21 mouse cellular contexts compared by ENCODE assay signal in genomic region chr8:123376106-123376505, GRCm38 (mm10). TPM values are rescaled to one million over a fixed set of nuclear protein-coding genes. Genes with fewer than 3 reads are reported as not detected.
DNase-seq lines count a peak whose midpoint lies in the region; ATAC-seq and TF ChIP-seq lines count a peak whose summit lies in the region.
"Had no signal": no experiment of that assay in that cellular context is flagged by ENCODE, and none has a peak within 500 bp of the region (broad histone marks: within the 10 kb centered on the region; RNA-seq: fewer than 3 reads in every experiment).

No protein-coding gene starts in this region.

- H3K27ac ChIP-seq in hindbrain, embryonic 13.5 days, result peak overlapping the region; percentile 66
- H3K27ac ChIP-seq in hindbrain, embryonic 12.5 days, result no peak overlapping the region; the same call in 1 of the 2 replicates
- 0 out of 2 replicates have a peak overlapping the region, but pooled peaks have one; percentile 6 for H3K27ac ChIP-seq in midbrain, embryonic 12.5 days (replicated peaks)
- no peak overlapping the region for H3K27ac ChIP-seq in midbrain, embryonic 11.5 days (ENCODE audit: low read depth, low read length)
- H3K27ac ChIP-seq in ES-E14 (ENCODE audit: insufficient read depth, low read depth, low read length, poor library complexity, severe bottlenecking), result peak overlapping the region; percentile 18
- peak overlapping the region; percentile 62 for H3K27ac ChIP-seq in neural tube, embryonic 15.5 days (replicated peaks)
- H3K27ac ChIP-seq: limb, embryonic 15.5 days had no signal

- no peak for ATAC-seq in hindbrain, embryonic 13.5 days (ENCODE audit: low FRiP score)
- ATAC-seq in hindbrain, embryonic 12.5 days (ENCODE audit: low FRiP score), result no peak
- ATAC-seq in midbrain, embryonic 12.5 days (ENCODE audit: low FRiP score, low read depth), result no peak
- no peak for ATAC-seq in midbrain, embryonic 11.5 days (ENCODE audit: low FRiP score)
- ATAC-seq in neural tube, embryonic 15.5 days (ENCODE audit: low FRiP score), result no peak
- ATAC-seq: liver, postnatal 0 days had no signal

- no peak for DNase-seq in midbrain, embryonic 11.5 days (ENCODE audit: low spot score, missing footprints)
- no peak for DNase-seq in ES-E14 (ENCODE audit: low read depth, low spot score)
- no peak for DNase-seq in frontal cortex, postnatal 25 days (ENCODE audit: low spot score in 2 of 2)
- DNase-seq: adrenal gland, postnatal 14 days; cerebellum, postnatal 36 days; kidney, adult 2 months; kidney, postnatal 14 days; liver, postnatal 0 days; lung, postnatal 14 days; right cerebral cortex, postnatal 25 days had no signal

- in situ Hi-C loops in ES-E14 (cut with MboI; ENCODE audit: low sequenced_read_pairs in 2 of 2, unreplicated experiment in 2 of 2), result no loop called here

- H3K9ac ChIP-seq in hindbrain, embryonic 13.5 days, result 0 out of 2 replicates have a peak overlapping the region, but pooled peaks have one; percentile 35
- no peak overlapping the region; the same call in 1 of the 2 replicates for H3K9ac ChIP-seq in hindbrain, embryonic 12.5 days
- no peak overlapping the region for H3K9ac ChIP-seq in midbrain, embryonic 12.5 days (replicated peaks)
- no peak overlapping the region for H3K9ac ChIP-seq in midbrain, embryonic 11.5 days (ENCODE audit: low read length)
- H3K9ac ChIP-seq in ES-E14 (ENCODE audit: insufficient read depth, low read depth, low read length, poor library complexity, severe bottlenecking), result peak overlapping the region; percentile 55
- no peak overlapping the region for H3K9ac ChIP-seq in neural tube, embryonic 15.5 days (replicated peaks)
- H3K9ac ChIP-seq: liver, postnatal 0 days had no signal

- WGBS in hindbrain, embryonic 13.5 days, result 54% methylated on average over 8 of the region's 8 CpGs
- WGBS in hindbrain, embryonic 12.5 days, result 60% methylated on average over 8 of the region's 8 CpGs
- 68% methylated on average over 8 of the region's 8 CpGs for WGBS in midbrain, embryonic 12.5 days
- 73% methylated on average over 8 of the region's 8 CpGs for WGBS in midbrain, embryonic 11.5 days
- 47% methylated on average over 8 of the region's 8 CpGs for WGBS in neural tube, embryonic 15.5 days

- no peak overlapping the region for H3K4me3 ChIP-seq in hindbrain, embryonic 13.5 days
- H3K4me3 ChIP-seq in hindbrain, embryonic 12.5 days, result no peak overlapping the region
- H3K4me3 ChIP-seq in midbrain, embryonic 12.5 days, result no peak overlapping the region
- H3K4me3 ChIP-seq in midbrain, embryonic 11.5 days (ENCODE audit: low read depth, low read length), result no peak overlapping the region
- H3K4me3 ChIP-seq in ES-E14 (ENCODE audit: insufficient read depth in 1 of 2, low read depth in 1 of 2, low read length in 2 of 2, poor library complexity in 1 of 2, severe bottlenecking in 1 of 2), result no peak overlapping the region; a peak in 1 of 4 replicates
- H3K4me3 ChIP-seq in neural tube, embryonic 15.5 days (replicated peaks), result no peak overlapping the region
- H3K4me3 ChIP-seq: limb, embryonic 15.5 days had no signal

- no peaks in the 10 kb centered on the region for H3K9me3 ChIP-seq in hindbrain, embryonic 13.5 days
- no peaks in the 10 kb centered on the region for H3K9me3 ChIP-seq in hindbrain, embryonic 12.5 days (replicated peaks)
- H3K9me3 ChIP-seq in midbrain, embryonic 12.5 days, result no peaks in the 10 kb centered on the region
- no peaks in the 10 kb centered on the region for H3K9me3 ChIP-seq in midbrain, embryonic 11.5 days (ENCODE audit: control insufficient read depth, low read length)
- H3K9me3 ChIP-seq in ES-E14 (ENCODE audit: control insufficient read depth, insufficient read depth, low read depth, low read length), result no peaks in the 10 kb centered on the region
- no peaks in the 10 kb centered on the region for H3K9me3 ChIP-seq in neural tube, embryonic 15.5 days (replicated peaks)
- H3K9me3 ChIP-seq: limb, embryonic 15.5 days had no signal

- H3K27me3 ChIP-seq in hindbrain, embryonic 13.5 days, result no peaks in the 10 kb centered on the region
- H3K27me3 ChIP-seq in hindbrain, embryonic 12.5 days, result no peaks in the 10 kb centered on the region; the same call in 1 of the 2 replicates
- no peaks in the 10 kb centered on the region for H3K27me3 ChIP-seq in midbrain, embryonic 12.5 days
- no peaks in the 10 kb centered on the region for H3K27me3 ChIP-seq in midbrain, embryonic 11.5 days (ENCODE audit: control insufficient read depth, insufficient read depth, low read length)
- no peaks in the 10 kb centered on the region for H3K27me3 ChIP-seq in neural tube, embryonic 15.5 days (replicated peaks)
- H3K27me3 ChIP-seq: limb, embryonic 15.5 days had no signal

- peaks cover 27% of the 10 kb centered on the region for H3K36me3 ChIP-seq in hindbrain, embryonic 13.5 days
- peaks cover 10% of the 10 kb centered on the region for H3K36me3 ChIP-seq in hindbrain, embryonic 12.5 days
- H3K36me3 ChIP-seq in midbrain, embryonic 12.5 days, result peaks cover 8% of the 10 kb centered on the region
- H3K36me3 ChIP-seq in midbrain, embryonic 11.5 days (ENCODE audit: control insufficient read depth, insufficient read depth, low read length), result no peaks in the 10 kb centered on the region
- H3K36me3 ChIP-seq in ES-E14 (ENCODE audit: control insufficient read depth, insufficient read depth, low read length, poor library complexity, severe bottlenecking), result peaks cover 4% of the 10 kb centered on the region; the same call in 1 of the 2 replicates
- peaks cover 24% of the 10 kb centered on the region for H3K36me3 ChIP-seq in neural tube, embryonic 15.5 days

- H3K4me2 ChIP-seq in hindbrain, embryonic 13.5 days, result peak overlapping the region; percentile 31; the same call in 1 of the 2 replicates
- H3K4me2 ChIP-seq in hindbrain, embryonic 12.5 days (replicated peaks), result no peak overlapping the region
- no peak overlapping the region for H3K4me2 ChIP-seq in midbrain, embryonic 12.5 days (replicated peaks)
- no peak overlapping the region for H3K4me2 ChIP-seq in midbrain, embryonic 11.5 days
- peak overlapping the region; percentile 20 for H3K4me2 ChIP-seq in neural tube, embryonic 15.5 days
- H3K4me2 ChIP-seq: limb, embryonic 15.5 days had no signal

- peaks cover 32% of the 10 kb centered on the region for H3K4me1 ChIP-seq in hindbrain, embryonic 13.5 days (replicated peaks)
- peaks cover 19% of the 10 kb centered on the region for H3K4me1 ChIP-seq in hindbrain, embryonic 12.5 days
- peaks cover 24% of the 10 kb centered on the region for H3K4me1 ChIP-seq in midbrain, embryonic 12.5 days
- H3K4me1 ChIP-seq in midbrain, embryonic 11.5 days (ENCODE audit: control insufficient read depth, insufficient read depth, low read length), result peaks cover 9% of the 10 kb centered on the region
- peaks cover 3 to 27% of the 10 kb centered on the region in 2 experiments; a peak in 2 of 4 replicates for H3K4me1 ChIP-seq in ES-E14 (ENCODE audit: control insufficient read depth in 2 of 2, insufficient read depth in 2 of 2, low read length in 2 of 2, poor library complexity in 1 of 2)
- peaks cover 38% of the 10 kb centered on the region for H3K4me1 ChIP-seq in neural tube, embryonic 15.5 days

TF ChIP-seq in ES-E14, 5 proteins besides CTCF, POLR2A, EP300 and RAD21 (continues in another document):
- TF ChIP-seq ZNF384 (IDR thresholded peaks at IDR 0.05; ENCODE audit: low read depth, low read length), result no peak

RNA-seq across cellular contexts. Expression of gene Tcf25, which starts 2.6 kb away (rescaled TPM):
- polyA plus RNA-seq in hindbrain, embryonic 13.5 days (2015; fragmentation: Nextera tagmentation; extraction: Ambion mirVana), result 273 and 284 TPM in 2 replicates
- 212 and 231 TPM in 2 replicates for polyA plus RNA-seq in hindbrain, embryonic 12.5 days (2016; fragmentation: Nextera tagmentation; extraction: Ambion mirVana)
- 202 and 232 TPM in 2 replicates for polyA plus RNA-seq in midbrain, embryonic 12.5 days (2016; fragmentation: Nextera tagmentation; extraction: Ambion mirVana)
- 171 and 181 TPM in 2 replicates for polyA plus RNA-seq in midbrain, embryonic 11.5 days (2014; fragmentation: Nextera tagmentation; extraction: Ambion mirVana)
- 87.2 and 114 TPM in 2 replicates for total RNA-seq in ES-E14 (2012; rRNA removed)
- polyA plus RNA-seq in neural tube, embryonic 15.5 days (2015; fragmentation: Nextera tagmentation; extraction: Ambion mirVana), result 368 and 390 TPM in 2 replicates

RNA-seq across cellular contexts. Expression of gene Mc1r, which starts 30.8 kb away (rescaled TPM):
- polyA plus RNA-seq in hindbrain, embryonic 13.5 days (2015; fragmentation: Nextera tagmentation; extraction: Ambion mirVana), result 0.17 TPM in 2 replicates
- polyA plus RNA-seq in hindbrain, embryonic 12.5 days (2016; fragmentation: Nextera tagmentation; extraction: Ambion mirVana), result 0.09 and 0.20 TPM in 2 replicates
- polyA plus RNA-seq in midbrain, embryonic 12.5 days (2016; fragmentation: Nextera tagmentation; extraction: Ambion mirVana), result 0.09 and 0.24 TPM in 2 replicates
- 0.06 and 0.12 TPM in 2 replicates for polyA plus RNA-seq in midbrain, embryonic 11.5 days (2014; fragmentation: Nextera tagmentation; extraction: Ambion mirVana)
- total RNA-seq in ES-E14 (2012; rRNA removed), result 0.27 and 0.42 TPM in 2 replicates
- 0.20 and 0.22 TPM in 2 replicates for polyA plus RNA-seq in neural tube, embryonic 15.5 days (2015; fragmentation: Nextera tagmentation; extraction: Ambion mirVana)
- total RNA-seq: adrenal gland, postnatal 14 days; hematopoietic stem cell, adult 5-6 weeks; left cerebral cortex, postnatal 10 days had no signal
- polyA plus RNA-seq: embryonic facial prominence, embryonic 11.5 days; gonadal fat pad, adult 2 months; kidney, adult 2 months; liver, postnatal 0 days; neural tube, embryonic 11.5 days; stomach, embryonic 16.5 days had no signal

RNA-seq across cellular contexts. Expression of gene Tubb3, which starts 35.1 kb away (rescaled TPM):
- polyA plus RNA-seq in hindbrain, embryonic 13.5 days (2015; fragmentation: Nextera tagmentation; extraction: Ambion mirVana), result 1,817 and 1,895 TPM in 2 replicates
- 1,043 and 1,050 TPM in 2 replicates for polyA plus RNA-seq in hindbrain, embryonic 12.5 days (2016; fragmentation: Nextera tagmentation; extraction: Ambion mirVana)
- polyA plus RNA-seq in midbrain, embryonic 12.5 days (2016; fragmentation: Nextera tagmentation; extraction: Ambion mirVana), result 1,098 and 1,155 TPM in 2 replicates
- polyA plus RNA-seq in midbrain, embryonic 11.5 days (2014; fragmentation: Nextera tagmentation; extraction: Ambion mirVana), result 777 and 840 TPM in 2 replicates
- 69.1 and 117 TPM in 2 replicates for total RNA-seq in ES-E14 (2012; rRNA removed)
- 1,289 and 1,555 TPM in 2 replicates for polyA plus RNA-seq in neural tube, embryonic 15.5 days (2015; fragmentation: Nextera tagmentation; extraction: Ambion mirVana)

RNA-seq across cellular contexts. Expression of gene Spire2, which starts 43.6 kb away (rescaled TPM):
- 39.1 and 39.6 TPM in 2 replicates for polyA plus RNA-seq in hindbrain, embryonic 13.5 days (2015; fragmentation: Nextera tagmentation; extraction: Ambion mirVana)
- polyA plus RNA-seq in hindbrain, embryonic 12.5 days (2016; fragmentation: Nextera tagmentation; extraction: Ambion mirVana), result 28.9 and 32.2 TPM in 2 replicates
- 27.7 and 28.6 TPM in 2 replicates for polyA plus RNA-seq in midbrain, embryonic 12.5 days (2016; fragmentation: Nextera tagmentation; extraction: Ambion mirVana)
- polyA plus RNA-seq in midbrain, embryonic 11.5 days (2014; fragmentation: Nextera tagmentation; extraction: Ambion mirVana), result 9.2 and 13.2 TPM in 2 replicates
- 8.8 and 13.6 TPM in 2 replicates for total RNA-seq in ES-E14 (2012; rRNA removed)
- 37.9 and 44.0 TPM in 2 replicates for polyA plus RNA-seq in neural tube, embryonic 15.5 days (2015; fragmentation: Nextera tagmentation; extraction: Ambion mirVana)

RNA-seq across cellular contexts. Expression of gene Def8, which starts 47.2 kb away (rescaled TPM):
- polyA plus RNA-seq in hindbrain, embryonic 13.5 days (2015; fragmentation: Nextera tagmentation; extraction: Ambion mirVana), result 42.2 and 44.3 TPM in 2 replicates
- 40.1 and 42.5 TPM in 2 replicates for polyA plus RNA-seq in hindbrain, embryonic 12.5 days (2016; fragmentation: Nextera tagmentation; extraction: Ambion mirVana)
- polyA plus RNA-seq in midbrain, embryonic 12.5 days (2016; fragmentation: Nextera tagmentation; extraction: Ambion mirVana), result 37.3 and 44.0 TPM in 2 replicates
- polyA plus RNA-seq in midbrain, embryonic 11.5 days (2014; fragmentation: Nextera tagmentation; extraction: Ambion mirVana), result 35.3 and 35.5 TPM in 2 replicates
- total RNA-seq in ES-E14 (2012; rRNA removed), result 34.3 and 42.5 TPM in 2 replicates
- 46.8 and 52.3 TPM in 2 replicates for polyA plus RNA-seq in neural tube, embryonic 15.5 days (2015; fragmentation: Nextera tagmentation; extraction: Ambion mirVana)

Comparison
In these comparisons a context has a peak if more than half of its experiments do, and no peak if none do; other contexts are left out.
1. H3K27ac ChIP-seq: peak in hindbrain, embryonic 13.5 days (single experiment), midbrain, embryonic 12.5 days (single experiment), ES-E14 (single experiment) and neural tube, embryonic 15.5 days (single experiment); none in hindbrain, embryonic 12.5 days (single experiment) and midbrain, embryonic 11.5 days (single experiment).
2. H3K4me2 ChIP-seq: peak in hindbrain, embryonic 13.5 days (single experiment) and neural tube, embryonic 15.5 days (single experiment); none in hindbrain, embryonic 12.5 days (single experiment), midbrain, embryonic 12.5 days (single experiment) and midbrain, embryonic 11.5 days (single experiment).
3. H3K9ac ChIP-seq: peak in hindbrain, embryonic 13.5 days (single experiment) and ES-E14 (single experiment); none in hindbrain, embryonic 12.5 days (single experiment), midbrain, embryonic 12.5 days (single experiment), midbrain, embryonic 11.5 days (single experiment) and neural tube, embryonic 15.5 days (single experiment).